Mouse (Mus musculus) left cerebral cortex, adult 18-20 months (tissue): ENCODE results near the gene Spp1. TPM values are rescaled to one million over a fixed set of nuclear protein-coding genes. Genes with fewer than 3 reads are reported as not detected.

ENCODE experiments used
- DNase-seq, 2 experiments: peaks; one replicate each; pipeline ENCODE4 v3.0.0; 2021 to 2022; ENCODE audit warnings: low spot score in 2 of 2, mixed read lengths in 1 of 2
- total RNA-seq, 2 experiments: library from RNA; stranded (reverse); gene quantifications; 2 replicates each; pipeline ENCODE4 v1.2.3; 2021

The Spp1 gene
- total RNA-seq, 2 experiments from 2014 or later = 13.0 to 18.3 TPM

GRCm38 (mm10) chr5:104482856-104483255 lies 47.9 kb downstream of the Spp1 start:
- no peak for DNase-seq

Other genes starting within 250 kb of the Spp1 start
- 1 to 10 TPM; 6.7 to 7.2 TPM for gene Dmp1, start 232.5 kb upstream of the Spp1 start, total RNA-seq
- under 1 TPM; 0.16 to 0.35 TPM for gene Ibsp, start 135.9 kb upstream of the Spp1 start, total RNA-seq
- gene Mepe, start 109.8 kb upstream of the Spp1 start, total RNA-seq = not detected
- 10 to 100 TPM; 28.6 to 30.4 TPM for gene Pkd2, start 24.3 kb downstream of the Spp1 start, total RNA-seq
- gene BC005561, start 73.2 kb downstream of the Spp1 start, total RNA-seq = 10 to 100 TPM; 12.5 to 13.0 TPM